Comparison of ENCODE assay signal across 23 mouse cellular contexts in genomic region chr2:19455228-19455627, GRCm38 (mm10). TPM values are rescaled to one million over a fixed set of nuclear protein-coding genes. Genes with fewer than 3 reads are reported as not detected.
"Had no signal": no experiment of that assay in that cellular context is flagged by ENCODE, and none has a peak within 500 bp of the region (broad histone marks: within the 10 kb centered on the region; RNA-seq: fewer than 3 reads in every experiment).

No protein-coding gene starts in this region.

- H3K9ac ChIP-seq: liver, embryonic 14.5 days; midbrain, embryonic 13.5 days; neural tube, embryonic 12.5 days had no signal

- ATAC-seq: midbrain, embryonic 13.5 days had no signal

- DNase-seq: kidney, adult 8-10 months; kidney, postnatal 25 days; layer of hippocampus, adult 9-11 months; layer of hippocampus, postnatal 36 days; lung, adult 18-20 months; lung, postnatal 36 days; retina, postnatal 1 day; right cerebral cortex, postnatal 4 days; spleen, adult 18-20 months; thymus, postnatal 4 days had no signal

- H3K4me3 ChIP-seq: midbrain, embryonic 13.5 days; myocyte; neural tube, embryonic 12.5 days had no signal

- H3K9me3 ChIP-seq: midbrain, embryonic 13.5 days; neural tube, embryonic 12.5 days had no signal

- H3K36me3 ChIP-seq: midbrain, embryonic 13.5 days; neural tube, embryonic 12.5 days had no signal

- H3K27ac ChIP-seq: liver, embryonic 14.5 days; midbrain, embryonic 13.5 days; neural tube, embryonic 12.5 days had no signal

- H3K4me2 ChIP-seq: midbrain, embryonic 13.5 days; neural tube, embryonic 12.5 days had no signal

RNA-seq across cellular contexts. Expression of gene Ptf1a, which starts 9.8 kb away (rescaled TPM):
- total RNA-seq: layer of hippocampus, postnatal 36 days; left cerebral cortex, adult 8-10 months; left cerebral cortex, postnatal 25 days; liver, adult 2 months; megakaryocyte progenitor cell, adult 5-6 weeks had no signal
- polyA plus RNA-seq: kidney, embryonic 16.5 days; liver, adult 2 months; liver, embryonic 14.5 days; lung, embryonic 16.5 days; midbrain, postnatal 0 days; myocyte; stomach, embryonic 14.5 days; thymus, postnatal 0 days had no signal
